Mouse (Mus musculus) midbrain, postnatal 0 days (tissue): ENCODE measurements around the gene Oasl1. TPM values are rescaled to one million over a fixed set of nuclear protein-coding genes. Genes with fewer than 3 reads are reported as not detected.

Source experiments
- ATAC-seq: fragments of 200-750 bp; cut with Nextera tagmentation; 2 replicates; pipeline ENCODE4 v1.8.0; 2017; ENCODE audit warnings: moderate number of reproducible peaks, mild to moderate bottlenecking, moderate TSS enrichment, moderate library complexity; ENCODE audit not compliant: low FRiP score
- DNase-seq: peaks from one replicate; pipeline ENCODE4 v3.0.0-alpha.2; 2015; ENCODE audit warnings: low spot score
- H3K27ac ChIP-seq: fragments of 300-500 bp; sonication (generic); 2 replicates; pipeline ENCODE4 v1.5.1; 2014; ENCODE audit warnings: low read depth, mild to moderate bottlenecking, low read length, mixed read lengths
- H3K27me3 ChIP-seq: fragments of 300-500 bp; sonication (generic); 2 replicates; pipeline ENCODE4 v1.6.1; 2014; ENCODE audit warnings: low read length, control low read depth, mixed read lengths; ENCODE audit not compliant: insufficient read depth
- H3K36me3 ChIP-seq: fragments of 300-500 bp; sonication (generic); 2 replicates; pipeline ENCODE4 v1.6.1; 2014; ENCODE audit warnings: low read length, control low read depth, mixed read lengths; ENCODE audit not compliant: insufficient read depth
- H3K4me1 ChIP-seq: fragments of 300-500 bp; sonication (generic); 2 replicates; pipeline ENCODE4 v1.6.1; 2014; ENCODE audit warnings: mild to moderate bottlenecking, control low read depth, antibody characterized with exemption, low read length, mixed read lengths; ENCODE audit not compliant: insufficient read depth
- H3K4me2 ChIP-seq: fragments of 300-500 bp; sonication (generic); 2 replicates; pipeline ENCODE4 v1.6.1; 2014; ENCODE audit warnings: low read depth, mild to moderate bottlenecking, low read length, mixed read lengths; ENCODE audit not compliant: poor library complexity, severe bottlenecking
- H3K4me3 ChIP-seq: fragments of 300-500 bp; sonication (generic); 2 replicates; pipeline ENCODE4 v1.5.1; 2014; ENCODE audit warnings: low read depth, mild to moderate bottlenecking, low read length, moderate library complexity
- H3K9ac ChIP-seq: fragments of 300-500 bp; sonication (generic); replicated peaks from 2 replicates; pipeline ENCODE4 v1.6.1; 2014; ENCODE audit warnings: mild to moderate bottlenecking, low read length, moderate library complexity, mixed read lengths; ENCODE audit not compliant: poor library complexity, severe bottlenecking
- H3K9me3 ChIP-seq: fragments of 300-500 bp; sonication (generic); 2 replicates; pipeline ENCODE4 v1.6.1; 2016; ENCODE audit warnings: low read length, control low read depth
- CTCF ChIP-seq: IDR thresholded peaks from 2 replicates; pipeline ENCODE4 v1.5.1; 2016; ENCODE audit warnings: antibody characterized with exemption, mild to moderate bottlenecking
- WGBS: fragments of 180-500 bp; shearing (Covaris S2); extraction: QIAGEN DNeasy Blood & Tissue Kit; methylation state at CpG from one replicate; pipeline ENCODE4 v1.1.7; 2014; 5-methylcytosine and 5-hydroxymethylcytosine counted together
- polyA plus RNA-seq: library from polyadenylated mRNA; unstranded; fragments of >200 nt; fragmentation: Nextera tagmentation; extraction: Ambion mirVana; gene quantifications from 2 replicates; pipeline ENCODE4 v1.2.1, GENCODE M21; 2015
- total RNA-seq: library from RNA; depleted of rRNA; stranded (reverse); fragments of >200 nt; gene quantifications from 2 replicates; pipeline ENCODE4 v1.2.3, GENCODE M21; 2014

Gene Oasl1
- total and polyA plus RNA-seq, 2 experiments from 2014 or later, result 0.32 to 3.8 TPM

GRCm38 (mm10) chr5:114953326-114953725 is 30.3 kb downstream of the Oasl1 start:
- no peaks in the 10 kb centered on the region for H3K27me3 ChIP-seq
- WGBS, result 85% methylated on average over 14 of the region's 14 CpGs
- H3K9ac ChIP-seq, result no peak overlapping the region
- H3K4me3 ChIP-seq, result no peak overlapping the region
- H3K4me2 ChIP-seq, result no peak overlapping the region
- H3K27ac ChIP-seq, result no peak overlapping the region
- peaks cover 8% of the 10 kb centered on the region for H3K36me3 ChIP-seq
- ATAC-seq (no peak), DNase-seq (no peak)
- H3K9me3 ChIP-seq, result no peaks in the 10 kb centered on the region
- no peak for TF ChIP-seq CTCF
- no peaks in the 10 kb centered on the region for H3K4me1 ChIP-seq

GRCm38 (mm10) chr5:114958069-114958468 is 35.0 kb downstream of the Oasl1 start:
- no peak for ATAC-seq
- Histone ChIP-seq H3K4me2 (no peak overlapping the region), H3K4me3 (no peak overlapping the region), H3K4me1 (no peaks in the 10 kb centered on the region), H3K27ac (no peak overlapping the region), H3K27me3 (no peaks in the 10 kb centered on the region), H3K9me3 (no peaks in the 10 kb centered on the region), H3K36me3 (no peaks in the 10 kb centered on the region), H3K9ac (no peak overlapping the region)
- TF ChIP-seq CTCF, result no peak
- WGBS, result 85% methylated on average over 5 of the region's 5 CpGs
- DNase-seq, result no peak

GRCm38 (mm10) chr5:114961590-114962360 is 38.7 kb downstream of the Oasl1 start:
- WGBS, result 47% methylated on average over 4 of the region's 4 CpGs
- Histone ChIP-seq H3K9me3 (no peaks in the 10 kb centered on the region), H3K27ac (no peak overlapping the region), H3K4me1 (no peaks in the 10 kb centered on the region), H3K4me3 (no peak overlapping the region), H3K36me3 (no peaks in the 10 kb centered on the region), H3K4me2 (no peak overlapping the region), H3K9ac (no peak overlapping the region), H3K27me3 (no peaks in the 10 kb centered on the region)
- peak; percentile 24 for DNase-seq
- ATAC-seq, result no peak
- no peak for TF ChIP-seq CTCF

- no peaks in the 10 kb centered on the region for H3K27me3 ChIP-seq
- ATAC-seq, result no peak
- H3K4me1 ChIP-seq, result no peaks in the 10 kb centered on the region
- H3K4me3 ChIP-seq, result no peak overlapping the region
- no peak overlapping the region for H3K4me2 ChIP-seq
- no peaks in the 10 kb centered on the region for H3K36me3 ChIP-seq
- H3K9ac ChIP-seq, result no peak overlapping the region
- DNase-seq, result no peak
- no peaks in the 10 kb centered on the region for H3K9me3 ChIP-seq
- no peak overlapping the region for H3K27ac ChIP-seq
- WGBS, result 78% methylated on average over 7 of the region's 7 CpGs
- no peak for TF ChIP-seq CTCF
Observed at GRCm38 (mm10) chr5:114964315-114964966, 41.4 kb downstream of the Oasl1 start.

- WGBS, result 73% methylated on average over 17 of the region's 17 CpGs
- no peak for ATAC-seq
- no peaks in the 10 kb centered on the region for H3K27me3 ChIP-seq
- H3K4me1 ChIP-seq, result no peaks in the 10 kb centered on the region
- no peak overlapping the region for H3K4me2 ChIP-seq
- H3K36me3 ChIP-seq, result no peaks in the 10 kb centered on the region
- H3K9me3 ChIP-seq, result no peaks in the 10 kb centered on the region
- H3K9ac ChIP-seq, result no peak overlapping the region
- H3K4me3 ChIP-seq, result no peak overlapping the region
- no peak for TF ChIP-seq CTCF
- DNase-seq, result no peak
- no peak overlapping the region for H3K27ac ChIP-seq
Observed at GRCm38 (mm10) chr5:114964967-114965898, 42.2 kb downstream of the Oasl1 start.
